Mouse (Mus musculus) limb, embryonic 14.5 days (tissue): Measurements from ENCODE around the gene Dnttip1. TPM values are rescaled to one million over a fixed set of nuclear protein-coding genes. Genes with fewer than 3 reads are reported as not detected.

Experiments used
- ATAC-seq: fragments of 200-750 bp; cut with Nextera tagmentation; 2 replicates; pipeline ENCODE4 v1.8.0; 2017; ENCODE audit warnings: low read depth, moderate number of reproducible peaks, moderate TSS enrichment; ENCODE audit not compliant: low FRiP score
- DNase-seq: peaks from one replicate; pipeline ENCODE4 v3.0.0-alpha.2; 2015; ENCODE audit warnings: low spot score
- H3K27ac ChIP-seq: fragments of 300-500 bp; sonication (generic); replicated peaks from 2 replicates; pipeline ENCODE4 v1.5.1; 2014; ENCODE audit warnings: low read depth, mild to moderate bottlenecking, low read length, moderate library complexity, mixed read lengths
- H3K27me3 ChIP-seq: fragments of 300-500 bp; sonication (generic); 2 replicates; pipeline ENCODE4 v1.6.1; 2014; ENCODE audit warnings: low read length, mixed read lengths; ENCODE audit not compliant: control insufficient read depth, insufficient read depth
- H3K36me3 ChIP-seq: fragments of 300-500 bp; sonication (generic); 2 replicates; pipeline ENCODE4 v1.6.1; 2014; ENCODE audit warnings: mild to moderate bottlenecking, low read length, moderate library complexity, mixed read lengths; ENCODE audit not compliant: control insufficient read depth, insufficient read depth
- H3K4me1 ChIP-seq: fragments of 300-500 bp; sonication (generic); 2 replicates; pipeline ENCODE4 v1.6.1; 2014; ENCODE audit warnings: antibody characterized with exemption, low read length, mixed read lengths; ENCODE audit not compliant: control insufficient read depth, insufficient read depth
- H3K4me2 ChIP-seq: fragments of 300-500 bp; sonication (generic); replicated peaks from 2 replicates; pipeline ENCODE4 v1.6.1; 2014; ENCODE audit warnings: low read depth, mild to moderate bottlenecking, low read length, moderate library complexity; ENCODE audit not compliant: severe bottlenecking
- H3K4me3 ChIP-seq: fragments of 300-500 bp; sonication (generic); replicated peaks from 2 replicates; pipeline ENCODE4 v1.5.1; 2014; ENCODE audit warnings: low read length
- H3K9ac ChIP-seq: fragments of 300-500 bp; sonication (generic); 2 replicates; pipeline ENCODE4 v1.6.1; 2014; ENCODE audit warnings: mild to moderate bottlenecking, low read depth, low read length, moderate library complexity; ENCODE audit not compliant: severe bottlenecking
- H3K9me3 ChIP-seq: fragments of 300-500 bp; sonication (generic); 2 replicates; pipeline ENCODE4 v1.6.1; 2016; ENCODE audit warnings: low read length; ENCODE audit not compliant: control insufficient read depth
- POLR2A ChIP-seq: fragments of 200-500 bp; IDR thresholded peaks from 2 replicates; pipeline ENCODE4 v1.8.0; 2012; ENCODE audit warnings: inconsistent platforms, mild to moderate bottlenecking, moderate library complexity, borderline replicate concordance; ENCODE audit not compliant: insufficient read depth, insufficient read length; ENCODE audit errors: extremely low read depth
- WGBS: fragments of 180-500 bp; shearing (Covaris S2); extraction: QIAGEN DNeasy Blood & Tissue Kit; methylation state at CpG from one replicate; pipeline ENCODE4 v1.1.7; 2014; 5-methylcytosine and 5-hydroxymethylcytosine counted together
- polyA plus RNA-seq, 2 experiments: library from polyadenylated mRNA; depleted of rRNA in 1 of 2; stranded (reverse) in 1 of 2; unstranded in 1 of 2; fragments of >200 nt; fragmentation: Nextera tagmentation in 1 of 2; extraction: Ambion mirVana in 1 of 2; gene quantifications; 2 replicates each; pipeline versions ENCODE4 v1.2.1 to v1.2.3; 2012 to 2014

The Dnttip1 gene
- polyA plus RNA-seq, 2 experiments, result 58.6 to 70.1 TPM

DNA sequence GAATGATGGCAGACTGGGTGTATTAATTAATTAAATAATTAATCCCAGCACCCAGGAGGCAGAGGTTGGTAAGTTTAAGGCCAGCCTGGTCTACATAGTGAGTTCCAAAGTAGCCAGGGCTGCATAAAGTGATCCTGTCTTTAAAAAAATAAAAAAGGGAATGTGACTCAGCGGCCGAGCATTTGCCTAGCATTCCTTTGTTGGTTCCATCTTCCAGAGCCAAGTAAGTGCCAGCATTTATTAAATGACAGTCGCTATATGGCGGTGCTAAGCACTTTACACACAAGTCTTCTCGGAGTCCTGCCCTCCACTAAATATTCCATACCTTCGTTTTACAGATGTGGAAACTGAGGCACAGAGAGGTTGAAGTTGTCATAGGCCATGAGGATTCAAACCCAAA is 30.3 kb downstream of the Dnttip1 start:
- no peak for TF ChIP-seq POLR2A
- peaks cover 16% of the 10 kb centered on the region for H3K36me3 ChIP-seq
- H3K27ac ChIP-seq, result no peak overlapping the region
- no peak for DNase-seq
- H3K9ac ChIP-seq, result no peak overlapping the region
- ATAC-seq, result no peak
- WGBS, result 84% methylated on average over 6 of the region's 6 CpGs
- H3K4me1 ChIP-seq, result no peaks in the 10 kb centered on the region; the same call in 1 of the 2 replicates
- no peaks in the 10 kb centered on the region for H3K9me3 ChIP-seq
- H3K4me2 ChIP-seq, result no peak overlapping the region
- no peaks in the 10 kb centered on the region for H3K27me3 ChIP-seq
- no peak overlapping the region for H3K4me3 ChIP-seq

DNA sequence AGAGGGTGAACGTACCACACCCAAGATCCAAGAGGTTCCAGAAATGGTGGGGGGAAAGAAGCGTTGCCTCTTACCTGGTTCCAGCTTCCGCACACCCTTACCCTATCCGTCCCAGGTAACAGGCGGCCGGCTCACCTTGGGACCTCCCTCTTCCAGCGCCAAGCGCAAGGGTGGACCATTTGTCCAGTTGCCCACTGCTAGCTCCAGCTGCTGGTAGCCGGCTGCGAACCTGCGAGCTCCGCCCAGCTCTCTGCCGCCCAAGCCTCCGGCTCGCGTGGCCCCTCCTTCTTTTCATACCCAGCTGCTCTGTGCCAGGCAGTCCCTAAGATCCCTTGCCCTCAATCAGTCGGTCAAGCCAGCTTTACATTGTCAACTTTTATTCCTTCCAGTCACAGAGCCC is 31.0 kb downstream of the Dnttip1 start:
- no peak for DNase-seq
- Histone ChIP-seq H3K27ac (no peak overlapping the region), H3K27me3 (no peaks in the 10 kb centered on the region), H3K4me2 (no peak overlapping the region), H3K9ac (no peak overlapping the region), H3K4me3 (no peak overlapping the region), H3K4me1 (no peaks in the 10 kb centered on the region; the same call in 1 of the 2 replicates), H3K9me3 (no peaks in the 10 kb centered on the region), H3K36me3 (peaks cover 12% of the 10 kb centered on the region)
- ATAC-seq, result no peak
- no peak for TF ChIP-seq POLR2A
- WGBS, result 58% methylated on average over 17 of the region's 17 CpGs

DNA sequence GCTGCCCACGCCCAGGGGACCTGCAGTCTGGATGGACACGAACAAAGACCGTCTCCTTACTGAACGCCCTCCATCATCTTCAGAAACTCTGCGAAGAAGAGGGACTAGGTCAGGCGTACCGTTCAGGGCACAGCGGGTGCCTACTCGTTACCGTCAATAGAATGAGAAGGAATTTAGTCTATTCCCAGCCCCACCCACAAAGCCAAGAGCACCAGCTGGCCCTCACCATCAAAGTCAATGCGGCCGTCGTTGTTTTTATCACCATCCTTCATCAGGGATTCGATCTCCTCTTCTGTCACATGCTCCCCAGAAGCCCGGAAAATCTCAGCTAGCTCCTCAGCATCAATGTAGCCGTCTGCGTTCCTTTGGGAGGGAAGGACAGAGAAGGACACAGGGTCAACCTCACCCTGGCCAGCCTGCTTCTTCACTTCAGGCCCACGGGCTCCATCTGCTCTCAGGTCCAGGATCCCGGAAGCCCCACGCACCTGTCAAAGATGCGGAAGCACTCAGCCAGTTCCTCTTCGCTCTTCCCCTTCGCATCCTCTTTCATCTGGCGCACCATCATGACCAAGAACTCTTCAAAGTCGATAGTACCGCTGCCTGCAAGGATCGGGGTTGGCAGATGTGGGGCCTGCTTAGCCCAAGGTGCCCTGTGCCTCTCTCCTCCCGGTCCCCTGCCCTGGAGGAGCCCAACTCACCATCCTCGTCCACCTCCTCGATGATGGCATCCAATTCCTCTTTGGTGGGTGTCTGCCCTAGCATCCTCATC is 31.6 kb downstream of the Dnttip1 start:
- peaks cover 7% of the 10 kb centered on the region for H3K36me3 ChIP-seq
- no peaks in the 10 kb centered on the region for H3K9me3 ChIP-seq
- H3K9ac ChIP-seq, result no peak overlapping the region
- DNase-seq, result no peak
- no peak for TF ChIP-seq POLR2A
- 80% methylated on average over 30 of the region's 30 CpGs for WGBS
- no peak overlapping the region for H3K4me3 ChIP-seq
- no peaks in the 10 kb centered on the region for H3K27me3 ChIP-seq
- no peak overlapping the region for H3K27ac ChIP-seq
- ATAC-seq, result no peak
- H3K4me2 ChIP-seq, result no peak overlapping the region
- H3K4me1 ChIP-seq, result no peaks in the 10 kb centered on the region

DNA sequence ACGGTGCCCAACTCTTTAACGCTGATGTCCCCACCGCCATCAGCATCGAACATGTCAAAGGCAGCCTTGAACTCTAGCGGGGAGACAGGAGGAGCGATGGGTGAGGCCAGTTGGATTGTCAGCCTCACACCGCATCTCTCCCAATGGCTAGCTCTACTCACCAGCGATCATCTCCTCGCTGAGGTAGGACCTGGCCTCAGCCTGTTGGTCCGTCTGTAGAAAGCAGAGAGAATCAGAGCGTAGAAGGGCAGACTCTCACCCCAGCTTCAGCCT is 32.2 kb downstream of the Dnttip1 start:
- no peak overlapping the region for H3K27ac ChIP-seq
- H3K4me1 ChIP-seq, result no peaks in the 10 kb centered on the region
- no peak for ATAC-seq
- no peak overlapping the region for H3K4me3 ChIP-seq
- H3K27me3 ChIP-seq, result no peaks in the 10 kb centered on the region
- TF ChIP-seq POLR2A, result no peak
- no peak overlapping the region for H3K9ac ChIP-seq
- no peak overlapping the region for H3K4me2 ChIP-seq
- H3K9me3 ChIP-seq, result no peaks in the 10 kb centered on the region
- peaks cover 4% of the 10 kb centered on the region for H3K36me3 ChIP-seq
- 94% methylated on average over 11 of the region's 11 CpGs for WGBS
- no peak for DNase-seq

DNA sequence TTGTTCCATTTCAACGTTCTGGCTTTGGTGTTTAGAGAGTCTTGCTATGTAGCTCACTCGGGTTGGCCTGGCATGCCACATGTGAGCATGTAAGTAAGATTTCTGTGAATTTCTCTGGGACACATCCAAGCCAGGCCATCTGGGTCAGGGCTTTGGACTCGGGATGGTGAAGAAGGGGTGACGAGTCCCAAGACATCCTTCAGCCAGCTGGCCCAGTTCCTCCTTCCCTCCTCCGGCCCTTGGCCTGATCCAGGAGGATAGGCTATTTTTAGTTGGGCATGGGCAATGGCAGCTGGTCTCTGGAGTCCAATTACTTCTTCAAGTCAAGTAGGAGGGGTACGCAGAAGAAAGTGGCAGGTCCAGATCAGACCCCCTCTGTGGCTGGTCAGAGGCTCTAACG is 33.0 kb downstream of the Dnttip1 start:
- DNase-seq (no peak), ATAC-seq (no peak)
- 83% methylated on average over 7 of the region's 7 CpGs for WGBS
- Histone ChIP-seq H3K27me3 (no peaks in the 10 kb centered on the region), H3K4me2 (no peak overlapping the region), H3K27ac (no peak overlapping the region), H3K9ac (no peak overlapping the region), H3K9me3 (no peaks in the 10 kb centered on the region), H3K36me3 (no peaks in the 10 kb centered on the region; the same call in 1 of the 2 replicates), H3K4me1 (no peaks in the 10 kb centered on the region), H3K4me3 (no peak overlapping the region)
- no peak for TF ChIP-seq POLR2A

DNA sequence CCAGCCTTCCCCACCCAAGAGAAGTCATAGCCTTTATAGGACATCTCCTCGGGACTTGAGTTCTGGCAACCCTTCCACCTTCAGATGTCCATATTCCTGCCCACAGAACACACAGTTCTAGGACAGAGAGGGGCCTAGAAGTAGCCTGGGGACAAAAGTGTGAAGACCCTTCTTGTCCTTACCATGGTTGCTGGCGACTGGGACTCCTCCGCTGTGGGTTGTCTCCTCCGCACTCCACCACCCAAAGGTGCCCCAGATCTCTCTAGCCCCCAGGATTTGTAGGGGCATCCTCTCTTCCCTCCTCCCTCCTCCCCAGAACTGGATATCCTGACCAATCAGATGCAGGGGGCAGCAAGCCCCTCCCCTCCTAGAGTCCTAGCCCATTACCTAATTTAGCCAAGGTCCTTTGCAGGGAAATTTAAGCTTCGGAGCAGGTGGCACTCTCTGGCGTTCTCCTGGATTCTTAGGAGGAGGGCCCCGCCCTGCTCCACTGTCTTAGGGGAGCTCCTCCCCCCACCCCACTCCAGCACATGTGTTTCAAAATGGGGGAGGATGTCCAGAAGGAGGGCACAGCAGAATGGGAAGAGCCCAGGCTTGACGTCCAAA is 33.8 kb downstream of the Dnttip1 start, which contains the start of gene Tnnc2:
Tnnc2 (minus strand) TSS at position 487 of the 606 bp plus-strand sequence.
- DNase-seq (no peak), ATAC-seq (peak; percentile 27; the same call in 1 of the 2 replicates)
- Histone ChIP-seq H3K9ac (no peak within 1 kb of the TSS), H3K36me3 (no peaks in the 10 kb centered on the region), H3K4me2 (no peak within 1 kb of the TSS), H3K9me3 (no peaks in the 10 kb centered on the region), H3K4me3 (no peak within 1 kb of the TSS), H3K4me1 (peaks cover under 1% of the 10 kb centered on the region; the same call in 1 of the 2 replicates), H3K27ac (no peak within 1 kb of the TSS), H3K27me3 (no peaks in the 10 kb centered on the region)
- WGBS, result 58% methylated on average over 8 of the region's 8 CpGs
- TF ChIP-seq POLR2A, result no peak
